Mouse (Mus musculus): ENCODE measurements at regions not wholly inside any gene's neighbourhood (a gene's known extent, or its start where the extent isn't known, plus 50 kb on each side); places are given as distances from the start of the nearest gene placed in this dataset.

- peak; percentile 49 for DNase-seq (ENCODE audit: low spot score)
Observed at GRCm38 (mm10) chr13:52049249-52049648, 202.8 kb downstream of the Gadd45g start.

DNA sequence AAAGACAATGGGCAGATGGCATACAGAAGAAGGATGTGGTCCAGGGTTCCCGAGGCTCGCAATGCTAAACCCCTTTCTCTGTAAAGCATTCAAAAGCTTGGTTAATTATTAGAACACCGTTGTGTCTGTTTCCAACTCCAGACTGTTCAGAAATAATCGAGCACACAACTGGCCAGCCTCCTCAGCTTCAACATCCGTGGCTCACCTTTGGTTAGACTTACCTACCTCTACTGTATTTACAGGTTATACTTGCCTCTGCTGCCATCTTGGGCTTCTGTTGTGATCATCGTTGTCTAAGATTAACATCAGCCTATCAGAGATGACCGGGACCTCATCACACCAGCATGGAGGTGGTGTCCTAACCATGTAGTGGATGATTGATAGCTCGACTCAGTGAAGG is 209.3 kb downstream of the Gadd45g start:
- no peak for DNase-seq (ENCODE audit: low spot score)
- no peaks in the 10 kb centered on the region for H3K36me3 ChIP-seq (ENCODE audit: control insufficient read depth, insufficient read depth, low read length)
- TF ChIP-seq POLR2A (IDR thresholded peaks at IDR 0.05; ENCODE audit: borderline replicate concordance, extremely low read depth, insufficient read depth, insufficient read length): no peak
- H3K27me3 ChIP-seq (ENCODE audit: control insufficient read depth, insufficient read depth, low read length): no peaks in the 10 kb centered on the region
- no peaks in the 10 kb centered on the region for H3K9me3 ChIP-seq (ENCODE audit: control insufficient read depth, low read length)
- whole genome bisulfite sequencing: 90% methylated on average over 8 of the region's 8 CpGs
- no peak overlapping the region for H3K9ac ChIP-seq (ENCODE audit: low read depth, low read length, severe bottlenecking)
- no peak overlapping the region for H3K27ac ChIP-seq (replicated peaks; ENCODE audit: low read depth, low read length)
- peaks cover 8% of the 10 kb centered on the region for H3K4me1 ChIP-seq (ENCODE audit: control insufficient read depth, insufficient read depth, low read length)
- H3K4me2 ChIP-seq (replicated peaks; ENCODE audit: low read depth, low read length, severe bottlenecking): no peak overlapping the region
- H3K4me3 ChIP-seq (replicated peaks; ENCODE audit: low read length): no peak overlapping the region
- no peak for ATAC-seq (ENCODE audit: low FRiP score, low read depth)

More at GRCm38 (mm10) chr13:52049249-52049648, 202.8 kb downstream of the Gadd45g start:
- no peaks in the 10 kb centered on the region for H3K9me3 ChIP-seq (ENCODE audit: control insufficient read depth, low read length)
- H3K4me1 ChIP-seq (ENCODE audit: control insufficient read depth, insufficient read depth, low read length): peaks cover 15% of the 10 kb centered on the region
- no peak for ATAC-seq (ENCODE audit: low FRiP score, low read depth)
- no peak for TF ChIP-seq POLR2A (IDR thresholded peaks at IDR 0.05; ENCODE audit: borderline replicate concordance, extremely low read depth, insufficient read depth, insufficient read length)
- H3K36me3 ChIP-seq (ENCODE audit: control insufficient read depth, insufficient read depth, low read length): no peaks in the 10 kb centered on the region
- no peak overlapping the region for H3K27ac ChIP-seq (replicated peaks; ENCODE audit: low read depth, low read length)
- WGBS: 87% methylated on average over 2 of the region's 2 CpGs
- no peaks in the 10 kb centered on the region for H3K27me3 ChIP-seq (ENCODE audit: control insufficient read depth, insufficient read depth, low read length)
- H3K4me3 ChIP-seq (replicated peaks; ENCODE audit: low read length): no peak overlapping the region
- no peak overlapping the region for H3K4me2 ChIP-seq (replicated peaks; ENCODE audit: low read depth, low read length, severe bottlenecking)
- H3K9ac ChIP-seq (ENCODE audit: low read depth, low read length, severe bottlenecking): no peak overlapping the region

- H3K4me3 ChIP-seq (replicated peaks; ENCODE audit: low read length): no peak overlapping the region
- H3K9me3 ChIP-seq (ENCODE audit: control insufficient read depth, low read length): no peaks in the 10 kb centered on the region
- H3K27ac ChIP-seq (replicated peaks; ENCODE audit: low read depth, low read length): no peak overlapping the region
- TF ChIP-seq POLR2A (IDR thresholded peaks at IDR 0.05; ENCODE audit: borderline replicate concordance, extremely low read depth, insufficient read depth, insufficient read length): no peak
- no peak overlapping the region for H3K4me2 ChIP-seq (replicated peaks; ENCODE audit: low read depth, low read length, severe bottlenecking)
- 69% methylated on average over 10 of the region's 10 CpGs for WGBS
- no peaks in the 10 kb centered on the region for H3K27me3 ChIP-seq (ENCODE audit: control insufficient read depth, insufficient read depth, low read length)
- DNase-seq (ENCODE audit: low spot score) (no peak), ATAC-seq (ENCODE audit: low FRiP score, low read depth) (no peak)
- H3K4me1 ChIP-seq (ENCODE audit: control insufficient read depth, insufficient read depth, low read length): peaks cover 8% of the 10 kb centered on the region
- no peak overlapping the region for H3K9ac ChIP-seq (ENCODE audit: low read depth, low read length, severe bottlenecking)
- H3K36me3 ChIP-seq (ENCODE audit: control insufficient read depth, insufficient read depth, low read length): no peaks in the 10 kb centered on the region
Observed at GRCm38 (mm10) chr13:52057456-52057855, 211.0 kb downstream of the Gadd45g start.

DNA sequence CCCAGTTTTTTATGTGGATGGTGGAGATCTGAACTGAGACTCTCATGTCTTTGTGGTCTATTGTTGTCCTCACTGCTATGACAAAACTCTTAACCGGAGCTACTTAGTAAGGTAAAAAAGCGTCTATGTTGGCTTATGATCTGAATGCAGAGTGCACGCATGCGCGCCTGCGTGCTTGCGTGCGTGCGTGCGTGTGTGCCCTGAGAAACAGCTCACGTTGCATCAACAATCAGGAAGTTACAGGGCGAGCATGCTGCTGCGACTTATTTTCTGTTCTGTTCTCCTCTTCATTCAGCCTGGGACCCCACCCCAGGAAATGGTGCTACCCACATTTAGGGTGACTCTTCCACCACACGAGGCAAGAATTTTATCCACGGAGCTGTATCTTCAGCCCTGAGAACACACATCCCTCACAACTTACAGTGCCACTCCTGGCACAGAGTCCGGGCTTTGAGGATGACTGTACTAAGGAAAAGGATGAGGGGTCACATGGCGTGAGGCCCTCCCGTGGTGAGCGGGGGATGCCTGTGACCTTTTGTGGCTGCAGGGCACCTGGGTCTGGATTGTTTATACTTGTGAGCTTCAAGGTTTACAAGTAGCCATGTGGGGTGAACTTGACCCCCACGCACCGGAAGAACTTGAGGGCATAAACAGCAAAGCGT is 213.4 kb downstream of the Gadd45g start:
- no peak for DNase-seq (ENCODE audit: low spot score)
- Histone ChIP-seq H3K27ac (replicated peaks; ENCODE audit: low read depth, low read length) (no peak overlapping the region), H3K27me3 (ENCODE audit: control insufficient read depth, insufficient read depth, low read length) (no peaks in the 10 kb centered on the region), H3K36me3 (ENCODE audit: control insufficient read depth, insufficient read depth, low read length) (no peaks in the 10 kb centered on the region), H3K4me3 (replicated peaks; ENCODE audit: low read length) (no peak overlapping the region), H3K4me2 (replicated peaks; ENCODE audit: low read depth, low read length, severe bottlenecking) (peak overlapping the region; percentile 23; the same call in 1 of the 2 replicates), H3K4me1 (ENCODE audit: control insufficient read depth, insufficient read depth, low read length) (peaks cover 8% of the 10 kb centered on the region), H3K9me3 (ENCODE audit: control insufficient read depth, low read length) (no peaks in the 10 kb centered on the region), H3K9ac (ENCODE audit: low read depth, low read length, severe bottlenecking) (no peak overlapping the region)
- no peak for TF ChIP-seq POLR2A (IDR thresholded peaks at IDR 0.05; ENCODE audit: borderline replicate concordance, extremely low read depth, insufficient read depth, insufficient read length)
- 68% methylated on average over 22 of the region's 22 CpGs for WGBS
- ATAC-seq (ENCODE audit: low FRiP score, low read depth): no peak

GRCm38 (mm10) chr13:52060418-52060870 is 214.0 kb downstream of the Gadd45g start:
- H3K9ac ChIP-seq (ENCODE audit: low read depth, low read length, severe bottlenecking): no peak overlapping the region
- no peak for DNase-seq (ENCODE audit: low spot score)
- peak overlapping the region; percentile 23; the same call in 1 of the 2 replicates for H3K4me2 ChIP-seq (replicated peaks; ENCODE audit: low read depth, low read length, severe bottlenecking)
- no peaks in the 10 kb centered on the region for H3K27me3 ChIP-seq (ENCODE audit: control insufficient read depth, insufficient read depth, low read length)
- no peak overlapping the region for H3K27ac ChIP-seq (replicated peaks; ENCODE audit: low read depth, low read length)
- peak; percentile 34; the same call in 1 of the 2 replicates for ATAC-seq (ENCODE audit: low FRiP score, low read depth)
- H3K4me1 ChIP-seq (ENCODE audit: control insufficient read depth, insufficient read depth, low read length): peaks cover 8% of the 10 kb centered on the region
- WGBS: 15% methylated on average over 10 of the region's 10 CpGs
- no peaks in the 10 kb centered on the region for H3K36me3 ChIP-seq (ENCODE audit: control insufficient read depth, insufficient read depth, low read length)
- no peaks in the 10 kb centered on the region for H3K9me3 ChIP-seq (ENCODE audit: control insufficient read depth, low read length)
- no peak for TF ChIP-seq POLR2A (IDR thresholded peaks at IDR 0.05; ENCODE audit: borderline replicate concordance, extremely low read depth, insufficient read depth, insufficient read length)
- H3K4me3 ChIP-seq (replicated peaks; ENCODE audit: low read length): no peak overlapping the region

All from limb, embryonic 14.5 days (tissue).